Mouse (Mus musculus) left cerebral cortex, adult 18-20 months (tissue): ENCODE measurements at regions not wholly inside any gene's neighbourhood (a gene's known extent, or its start where the extent isn't known, plus 50 kb on each side); places are given as distances from the start of the nearest gene placed in this dataset.

ENCODE experiments used
- DNase-seq, 2 experiments: peaks; one replicate each; pipeline ENCODE4 v3.0.0; 2021 to 2022; ENCODE audit warnings: low spot score in 2 of 2, mixed read lengths in 1 of 2

- no peak for DNase-seq
Observed at GRCm38 (mm10) chr9:46738634-46739033, 259.9 kb upstream of the Gm4791 start.

- DNase-seq, result no peak
Observed at GRCm38 (mm10) chr9:46738056-46738455, 260.5 kb upstream of the Gm4791 start.

GRCm38 (mm10) chr9:46737446-46737845, 261.1 kb upstream of the Gm4791 start:
- DNase-seq, result no peak

- DNase-seq, result no peak
Observed at GRCm38 (mm10) chr9:46736232-46736631, 262.3 kb upstream of the Gm4791 start.

- DNase-seq, result peak; percentile 90 to 94
Observed at GRCm38 (mm10) chr9:46735664-46736067, 262.9 kb upstream of the Gm4791 start.

- no peak for DNase-seq
Observed at GRCm38 (mm10) chr9:46728465-46728864, 270.1 kb upstream of the Gm4791 start.

GRCm38 (mm10) chr9:46724231-46724630, 274.3 kb upstream of the Gm4791 start:
- peak; percentile 49 to 51 for DNase-seq

- no peak for DNase-seq
Observed at GRCm38 (mm10) chr9:46713415-46713814, 285.1 kb upstream of the Gm4791 start.

GRCm38 (mm10) chr9:46704151-46704905, 294.2 kb upstream of the Gm4791 start:
- DNase-seq, result peak; percentile 53 to 70

GRCm38 (mm10) chr9:46703674-46704073, 294.9 kb upstream of the Gm4791 start:
- DNase-seq, result peak; percentile 26 to 48

GRCm38 (mm10) chr9:46702901-46703636, 295.5 kb upstream of the Gm4791 start:
- peak; percentile 27 for DNase-seq

- DNase-seq, result no peak
Observed at GRCm38 (mm10) chr9:46702053-46702900, 296.3 kb upstream of the Gm4791 start.

GRCm38 (mm10) chr9:46696171-46696570, 302.4 kb upstream of the Gm4791 start:
- DNase-seq, result no peak

- DNase-seq, result no peak
Observed at GRCm38 (mm10) chr9:46689331-46689730, 309.2 kb upstream of the Gm4791 start.

- no peak for DNase-seq
Observed at GRCm38 (mm10) chr9:46684113-46684850, 314.3 kb upstream of the Gm4791 start.

GRCm38 (mm10) chr9:46672050-46672449, 326.5 kb upstream of the Gm4791 start:
- no peak for DNase-seq

GRCm38 (mm10) chr9:46654422-46654821, 334.6 kb upstream of the 4931429L15Rik start:
- DNase-seq, result peak; percentile 7 to 21

- no peak for DNase-seq
Observed at GRCm38 (mm10) chr9:46647238-46647922, 327.6 kb upstream of the 4931429L15Rik start.

GRCm38 (mm10) chr9:46645469-46645884, 325.7 kb upstream of the 4931429L15Rik start:
- no peak for DNase-seq

- DNase-seq, result no peak
Observed at GRCm38 (mm10) chr9:46643551-46643950, 323.8 kb upstream of the 4931429L15Rik start.
